Mouse (Mus musculus): ENCODE measurements around the gene Tmem100. TPM values are rescaled to one million over a fixed set of nuclear protein-coding genes. Genes with fewer than 3 reads are reported as not detected.

Tmem100 gene
- 4.7 and 5.8 TPM in 2 replicates for polyA plus RNA-seq (2014; fragmentation: Nextera tagmentation; extraction: Ambion mirVana)

GRCm38 (mm10) chr11:90029841-90030398 lies at the start of gene Tmem100:
Gene Tmem100, plus strand, starts transcription at chr11:90030348.
- H3K4me3 ChIP-seq (ENCODE audit: low read depth, low read length): peak within 1 kb of the TSS; percentile 24
- no peaks in the 10 kb centered on the region for H3K36me3 ChIP-seq (ENCODE audit: control insufficient read depth, insufficient read depth, low read length)
- peak within 1 kb of the TSS; percentile 31; the same call in 1 of the 2 replicates for H3K9ac ChIP-seq (ENCODE audit: low read length)
- H3K4me2 ChIP-seq (ENCODE audit: low read depth, low read length, severe bottlenecking): peak within 1 kb of the TSS; percentile 46
- H3K4me1 ChIP-seq (replicated peaks; ENCODE audit: control insufficient read depth, insufficient read depth, low read length): no peaks in the 10 kb centered on the region; the same call in 1 of the 2 replicates
- no peak within 1 kb of the TSS for H3K27ac ChIP-seq (ENCODE audit: low read depth, low read length)
- WGBS: 61% methylated on average over 13 of the region's 13 CpGs
- DNase-seq (ENCODE audit: low spot score) (no peak), ATAC-seq (replicated peaks; ENCODE audit: low FRiP score) (no peak)
- peaks cover 11% of the 10 kb centered on the region for H3K27me3 ChIP-seq (ENCODE audit: control insufficient read depth, insufficient read depth, low read length)
- H3K9me3 ChIP-seq (ENCODE audit: control insufficient read depth, low read length): no peaks in the 10 kb centered on the region

- 77% methylated on average over 2 of the region's 2 CpGs for WGBS
These were observed 47.2 kb upstream of the Tmem100 start for GRCm38 (mm10) chr11:89982918-89983317.

DNA sequence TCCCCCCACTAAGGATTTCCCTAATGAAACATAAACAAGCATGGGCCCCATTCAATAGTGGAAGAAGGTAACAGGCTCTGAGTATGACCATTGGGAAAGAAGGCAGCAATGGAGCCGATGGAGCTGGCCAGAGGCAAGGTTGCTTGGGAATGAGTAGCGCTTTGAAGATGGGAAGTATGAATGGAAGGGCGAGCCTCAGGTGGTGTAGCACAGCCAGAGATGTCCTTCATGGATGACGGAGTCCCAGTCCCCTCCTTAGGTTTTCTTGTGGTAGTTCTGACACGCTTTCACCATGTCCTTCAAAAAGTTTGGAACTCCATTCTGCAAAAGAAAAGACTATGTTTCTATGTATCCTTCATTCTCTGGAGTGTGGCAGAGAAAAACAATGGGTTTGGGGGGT lies 45.7 kb upstream of the Tmem100 start:
- 92% methylated on average over 5 of the region's 5 CpGs for WGBS
- Histone ChIP-seq H3K9me3 (ENCODE audit: control insufficient read depth, low read length) (no peaks in the 10 kb centered on the region), H3K27ac (ENCODE audit: low read depth, low read length) (no peak overlapping the region), H3K9ac (ENCODE audit: low read length) (no peak overlapping the region), H3K4me1 (replicated peaks; ENCODE audit: control insufficient read depth, insufficient read depth, low read length) (0 out of 2 replicates have a peak, but pooled peaks cover 2% of the 10 kb centered on the region), H3K27me3 (ENCODE audit: control insufficient read depth, insufficient read depth, low read length) (no peaks in the 10 kb centered on the region), H3K4me3 (ENCODE audit: low read depth, low read length) (no peak overlapping the region), H3K4me2 (ENCODE audit: low read depth, low read length, severe bottlenecking) (no peak overlapping the region), H3K36me3 (ENCODE audit: control insufficient read depth, insufficient read depth, low read length) (no peaks in the 10 kb centered on the region)
- ATAC-seq (replicated peaks; ENCODE audit: low FRiP score): no peak
- DNase-seq (ENCODE audit: low spot score): no peak

More at GRCm38 (mm10) chr11:89982918-89983317, 47.2 kb upstream of the Tmem100 start:
- Histone ChIP-seq H3K9me3 (ENCODE audit: control insufficient read depth, low read length) (no peaks in the 10 kb centered on the region), H3K4me3 (ENCODE audit: low read depth, low read length) (no peak overlapping the region), H3K27me3 (ENCODE audit: control insufficient read depth, insufficient read depth, low read length) (no peaks in the 10 kb centered on the region), H3K36me3 (ENCODE audit: control insufficient read depth, insufficient read depth, low read length) (no peaks in the 10 kb centered on the region), H3K4me2 (ENCODE audit: low read depth, low read length, severe bottlenecking) (no peak overlapping the region), H3K9ac (ENCODE audit: low read length) (no peak overlapping the region), H3K27ac (ENCODE audit: low read depth, low read length) (no peak overlapping the region), H3K4me1 (replicated peaks; ENCODE audit: control insufficient read depth, insufficient read depth, low read length) (peaks cover 8% of the 10 kb centered on the region; the same call in 1 of the 2 replicates)
- ATAC-seq (replicated peaks; ENCODE audit: low FRiP score) (no peak), DNase-seq (ENCODE audit: low spot score) (no peak)

DNA sequence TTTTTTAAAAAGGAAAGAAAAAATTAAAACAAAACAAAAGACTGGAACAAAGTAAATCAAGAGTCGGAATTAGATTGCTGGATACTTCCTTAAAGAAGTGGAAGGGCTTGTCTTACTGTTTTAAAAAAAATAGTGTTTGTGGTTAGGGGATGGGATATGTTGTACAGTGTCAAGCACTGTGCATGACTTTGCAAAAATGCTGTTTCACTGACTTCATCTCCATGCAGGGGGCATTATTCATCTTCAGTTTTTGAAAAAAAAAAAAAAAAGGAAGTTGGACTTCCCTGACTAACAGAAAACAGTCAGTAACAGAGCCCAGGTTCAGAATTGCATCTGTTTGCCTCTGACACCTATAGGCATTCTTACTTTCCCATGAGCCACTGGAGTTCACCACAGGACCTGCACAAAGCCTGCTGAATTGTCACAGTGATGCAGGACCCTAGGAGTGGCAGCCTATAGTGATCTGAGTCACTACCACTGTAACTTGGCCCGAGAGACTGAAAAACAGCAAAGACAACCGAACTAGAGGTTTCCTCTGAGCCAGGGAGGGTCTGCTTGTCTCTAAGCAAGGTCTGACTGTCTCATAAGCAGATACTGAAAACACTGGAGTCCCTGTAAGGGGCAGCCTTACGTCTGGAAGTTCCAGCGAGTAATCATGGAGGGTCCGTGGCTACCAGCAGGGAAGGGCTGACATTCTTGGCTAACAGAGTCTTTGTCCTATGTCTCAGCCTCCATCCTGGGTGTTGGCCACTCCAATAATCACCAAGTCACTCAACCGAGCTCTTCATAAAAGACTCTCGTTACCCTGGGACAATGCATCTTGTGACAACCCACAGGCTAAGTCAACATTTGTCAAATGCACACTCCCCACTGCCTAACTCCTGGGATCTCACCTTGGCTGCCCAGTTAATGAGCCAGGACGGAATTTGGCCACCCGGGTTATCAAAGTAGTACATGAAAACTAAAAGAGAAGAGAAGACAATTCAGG lies 44.7 kb upstream of the Tmem100 start:
- H3K27me3 ChIP-seq (ENCODE audit: control insufficient read depth, insufficient read depth, low read length): no peaks in the 10 kb centered on the region
- no peak overlapping the region for H3K4me3 ChIP-seq (ENCODE audit: low read depth, low read length)
- ATAC-seq (replicated peaks; ENCODE audit: low FRiP score) (no peak), DNase-seq (ENCODE audit: low spot score) (no peak)
- 0 out of 2 replicates have a peak, but pooled peaks cover 2% of the 10 kb centered on the region for H3K4me1 ChIP-seq (replicated peaks; ENCODE audit: control insufficient read depth, insufficient read depth, low read length)
- H3K27ac ChIP-seq (ENCODE audit: low read depth, low read length): no peak overlapping the region
- 34% methylated on average over 10 of the region's 10 CpGs for WGBS
- no peak overlapping the region for H3K4me2 ChIP-seq (ENCODE audit: low read depth, low read length, severe bottlenecking)
- H3K9ac ChIP-seq (ENCODE audit: low read length): no peak overlapping the region
- H3K9me3 ChIP-seq (ENCODE audit: control insufficient read depth, low read length): no peaks in the 10 kb centered on the region
- H3K36me3 ChIP-seq (ENCODE audit: control insufficient read depth, insufficient read depth, low read length): no peaks in the 10 kb centered on the region

GRCm38 (mm10) chr11:89986516-89986915 lies 43.6 kb upstream of the Tmem100 start:
- H3K9me3 ChIP-seq (ENCODE audit: control insufficient read depth, low read length): no peaks in the 10 kb centered on the region
- H3K36me3 ChIP-seq (ENCODE audit: control insufficient read depth, insufficient read depth, low read length): no peaks in the 10 kb centered on the region
- no peak overlapping the region for H3K27ac ChIP-seq (ENCODE audit: low read depth, low read length)
- no peak overlapping the region for H3K4me2 ChIP-seq (ENCODE audit: low read depth, low read length, severe bottlenecking)
- no peaks in the 10 kb centered on the region for H3K27me3 ChIP-seq (ENCODE audit: control insufficient read depth, insufficient read depth, low read length)
- ATAC-seq (replicated peaks; ENCODE audit: low FRiP score): no peak
- no peak overlapping the region for H3K9ac ChIP-seq (ENCODE audit: low read length)
- no peak for DNase-seq (ENCODE audit: low spot score)
- no peak overlapping the region for H3K4me3 ChIP-seq (ENCODE audit: low read depth, low read length)
- WGBS: 86% methylated on average over 8 of the region's 8 CpGs
- H3K4me1 ChIP-seq (replicated peaks; ENCODE audit: control insufficient read depth, insufficient read depth, low read length): 0 out of 2 replicates have a peak, but pooled peaks cover 2% of the 10 kb centered on the region

DNA sequence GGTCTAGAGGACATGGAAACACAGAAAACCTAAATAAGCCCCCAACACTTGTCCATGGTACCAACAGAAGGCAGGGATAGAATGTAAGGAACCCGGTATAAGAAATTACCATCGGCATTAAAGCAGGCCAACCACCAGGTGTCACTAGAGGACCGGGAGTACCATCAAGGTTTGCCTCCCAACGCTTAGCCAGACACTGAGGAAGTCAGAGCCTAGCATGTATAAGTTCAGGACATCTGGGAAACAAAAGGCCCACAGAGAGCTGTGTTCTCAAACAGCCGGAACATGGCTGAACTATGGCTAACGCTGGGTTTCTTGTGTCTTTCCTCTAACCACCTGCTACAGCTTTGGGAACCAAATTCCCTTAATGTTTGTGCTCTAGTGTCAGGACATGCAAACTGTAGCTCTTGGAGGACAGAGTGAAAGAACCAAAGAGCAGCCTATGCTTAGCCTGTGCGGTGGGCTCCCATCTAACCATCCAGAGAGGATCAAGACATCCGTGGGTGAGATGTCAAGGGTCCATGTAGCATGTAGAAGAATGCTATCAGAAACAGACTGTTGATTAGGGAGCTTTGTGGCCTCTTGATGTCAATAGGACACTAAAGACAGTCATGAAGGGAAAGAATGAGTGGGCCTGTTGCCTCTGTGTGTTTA lies 41.1 kb upstream of the Tmem100 start:
- ATAC-seq (replicated peaks; ENCODE audit: low FRiP score): peak; percentile 66
- DNase-seq (ENCODE audit: low spot score): peak; percentile 83
- Histone ChIP-seq H3K4me1 (replicated peaks; ENCODE audit: control insufficient read depth, insufficient read depth, low read length) (0 out of 2 replicates have a peak, but pooled peaks cover 2% of the 10 kb centered on the region), H3K4me3 (ENCODE audit: low read depth, low read length) (no peak overlapping the region), H3K9ac (ENCODE audit: low read length) (no peak overlapping the region), H3K36me3 (ENCODE audit: control insufficient read depth, insufficient read depth, low read length) (no peaks in the 10 kb centered on the region), H3K9me3 (ENCODE audit: control insufficient read depth, low read length) (no peaks in the 10 kb centered on the region), H3K27ac (ENCODE audit: low read depth, low read length) (no peak overlapping the region), H3K27me3 (ENCODE audit: control insufficient read depth, insufficient read depth, low read length) (no peaks in the 10 kb centered on the region), H3K4me2 (ENCODE audit: low read depth, low read length, severe bottlenecking) (no peak overlapping the region)
- 24% methylated on average over 8 of the region's 8 CpGs for WGBS

DNA sequence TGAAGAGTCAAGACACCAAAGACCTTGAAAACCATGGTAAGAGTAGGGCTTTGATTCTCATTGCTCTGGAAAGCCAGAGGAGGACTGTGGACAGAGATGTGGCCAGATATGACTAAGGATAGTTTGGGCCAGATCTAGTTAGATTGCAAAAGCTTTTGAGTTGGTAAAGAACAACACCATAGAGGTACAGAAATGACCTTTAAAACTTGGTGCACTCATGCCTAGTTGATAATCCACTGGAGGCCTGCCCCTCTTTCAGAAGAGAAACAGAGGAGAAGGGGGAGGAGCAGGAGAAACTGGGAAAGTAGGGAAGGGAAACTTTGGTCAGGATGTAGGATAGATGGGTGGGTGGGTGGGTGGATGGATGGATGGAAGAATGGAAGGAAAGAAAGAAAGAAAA lies 38.5 kb upstream of the Tmem100 start:
- H3K36me3 ChIP-seq (ENCODE audit: control insufficient read depth, insufficient read depth, low read length): no peaks in the 10 kb centered on the region
- no peak overlapping the region for H3K27ac ChIP-seq (ENCODE audit: low read depth, low read length)
- H3K4me3 ChIP-seq (ENCODE audit: low read depth, low read length): no peak overlapping the region
- DNase-seq (ENCODE audit: low spot score) (no peak), ATAC-seq (replicated peaks; ENCODE audit: low FRiP score) (no peak)
- H3K9ac ChIP-seq (ENCODE audit: low read length): no peak overlapping the region
- no peaks in the 10 kb centered on the region for H3K27me3 ChIP-seq (ENCODE audit: control insufficient read depth, insufficient read depth, low read length)
- H3K4me1 ChIP-seq (replicated peaks; ENCODE audit: control insufficient read depth, insufficient read depth, low read length): no peaks in the 10 kb centered on the region
- no peak overlapping the region for H3K4me2 ChIP-seq (ENCODE audit: low read depth, low read length, severe bottlenecking)
- no peaks in the 10 kb centered on the region for H3K9me3 ChIP-seq (ENCODE audit: control insufficient read depth, low read length)

GRCm38 (mm10) chr11:89994706-89995105 lies 35.4 kb upstream of the Tmem100 start:
- Histone ChIP-seq H3K36me3 (ENCODE audit: control insufficient read depth, insufficient read depth, low read length) (no peaks in the 10 kb centered on the region), H3K4me2 (ENCODE audit: low read depth, low read length, severe bottlenecking) (no peak overlapping the region), H3K9me3 (ENCODE audit: control insufficient read depth, low read length) (no peaks in the 10 kb centered on the region), H3K27ac (ENCODE audit: low read depth, low read length) (no peak overlapping the region), H3K9ac (ENCODE audit: low read length) (no peak overlapping the region), H3K4me1 (replicated peaks; ENCODE audit: control insufficient read depth, insufficient read depth, low read length) (no peaks in the 10 kb centered on the region), H3K4me3 (ENCODE audit: low read depth, low read length) (no peak overlapping the region), H3K27me3 (ENCODE audit: control insufficient read depth, insufficient read depth, low read length) (no peaks in the 10 kb centered on the region)
- 77% methylated on average over 2 of the region's 2 CpGs for WGBS
- ATAC-seq (replicated peaks; ENCODE audit: low FRiP score): no peak
- DNase-seq (ENCODE audit: low spot score): no peak

Data from forebrain, embryonic 11.5 days (tissue).